Mouse (Mus musculus) limb, embryonic 13.5 days (tissue): ENCODE measurements around the gene Cd53. TPM values are rescaled to one million over a fixed set of nuclear protein-coding genes. Genes with fewer than 3 reads are reported as not detected.
A peak's percentile ranks its signal among the peaks of the same experiment; 100 is the strongest.

Source experiments
- ATAC-seq: fragments of 200-750 bp; cut with Nextera tagmentation; 2 replicates; pipeline ENCODE4 v1.8.0; 2017; ENCODE audit warnings: low read depth, moderate number of reproducible peaks, moderate TSS enrichment; ENCODE audit not compliant: low FRiP score
- H3K27ac ChIP-seq: fragments of 300-500 bp; sonication (generic); 2 replicates; pipeline ENCODE4 v1.5.1; 2015; ENCODE audit warnings: inconsistent platforms, mild to moderate bottlenecking, moderate library complexity
- H3K27me3 ChIP-seq: fragments of 300-500 bp; sonication (generic); 2 replicates; pipeline ENCODE4 v1.6.1; 2015; ENCODE audit warnings: mild to moderate bottlenecking, inconsistent platforms
- H3K36me3 ChIP-seq: fragments of 300-500 bp; sonication (generic); 2 replicates; pipeline ENCODE4 v1.6.1; 2015; ENCODE audit warnings: inconsistent platforms, mild to moderate bottlenecking, moderate library complexity
- H3K4me1 ChIP-seq: fragments of 300-500 bp; sonication (generic); 2 replicates; pipeline ENCODE4 v1.6.1; 2015; ENCODE audit warnings: inconsistent platforms
- H3K4me2 ChIP-seq: fragments of 300-500 bp; sonication (generic); replicated peaks from 2 replicates; pipeline ENCODE4 v1.6.1; 2015; ENCODE audit warnings: inconsistent platforms, mild to moderate bottlenecking, moderate library complexity
- H3K4me3 ChIP-seq: fragments of 300-500 bp; sonication (generic); 2 replicates; pipeline ENCODE4 v1.5.1; 2015; ENCODE audit warnings: moderate library complexity, mild to moderate bottlenecking, inconsistent platforms
- H3K9ac ChIP-seq: fragments of 300-500 bp; sonication (generic); 2 replicates; pipeline ENCODE4 v1.6.1; 2015; ENCODE audit warnings: mild to moderate bottlenecking, inconsistent platforms
- H3K9me3 ChIP-seq: fragments of 300-500 bp; sonication (generic); 2 replicates; pipeline ENCODE4 v1.6.1; 2016; ENCODE audit warnings: inconsistent platforms
- WGBS: fragments of 180-500 bp; shearing (Covaris S2); methylation state at CpG from one replicate; pipeline ENCODE4 v1.1.7; 2015; 5-methylcytosine and 5-hydroxymethylcytosine counted together
- polyA plus RNA-seq: library from polyadenylated mRNA; unstranded; fragments of >200 nt; fragmentation: Nextera tagmentation; extraction: Ambion mirVana; gene quantifications from 2 replicates; pipeline ENCODE4 v1.2.1, GENCODE M21; 2015

Cd53 gene
- polyA plus RNA-seq, result 7.0 and 7.4 TPM in 2 replicates

DNA sequence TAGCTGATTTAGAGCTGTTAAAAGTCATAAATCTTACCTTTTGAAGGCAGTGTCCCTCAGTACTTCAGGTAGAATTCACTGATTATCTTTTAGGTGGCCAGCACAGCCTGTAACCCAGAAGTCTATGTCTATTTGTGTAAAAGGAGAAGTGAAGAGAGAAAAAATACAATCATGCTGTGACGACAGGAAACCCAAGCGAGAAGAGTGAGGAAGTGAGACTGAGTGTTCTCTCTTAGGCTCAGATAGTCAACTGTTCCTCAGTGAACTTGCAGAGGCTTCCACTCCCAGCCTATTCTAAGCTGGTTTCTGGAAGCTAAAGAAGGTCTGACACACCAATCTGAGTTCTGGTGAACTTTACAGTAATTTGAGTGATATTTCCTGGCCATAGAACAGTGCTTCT, at the start of gene Cd53:
Gene Cd53 (minus strand): TSS at position 220 of the 400 bp plus-strand sequence.
- no peaks in the 10 kb centered on the region; the same call in 1 of the 2 replicates for H3K9me3 ChIP-seq
- no peaks in the 10 kb centered on the region for H3K27me3 ChIP-seq
- no peak within 1 kb of the TSS for H3K4me2 ChIP-seq
- H3K27ac ChIP-seq, result no peak within 1 kb of the TSS
- H3K36me3 ChIP-seq, result no peaks in the 10 kb centered on the region
- no peaks in the 10 kb centered on the region for H3K4me1 ChIP-seq
- H3K4me3 ChIP-seq, result no peak within 1 kb of the TSS
- no peak within 1 kb of the TSS for H3K9ac ChIP-seq
- 76% methylated on average over 2 of the region's 2 CpGs for WGBS
- ATAC-seq, result no peak

DNA sequence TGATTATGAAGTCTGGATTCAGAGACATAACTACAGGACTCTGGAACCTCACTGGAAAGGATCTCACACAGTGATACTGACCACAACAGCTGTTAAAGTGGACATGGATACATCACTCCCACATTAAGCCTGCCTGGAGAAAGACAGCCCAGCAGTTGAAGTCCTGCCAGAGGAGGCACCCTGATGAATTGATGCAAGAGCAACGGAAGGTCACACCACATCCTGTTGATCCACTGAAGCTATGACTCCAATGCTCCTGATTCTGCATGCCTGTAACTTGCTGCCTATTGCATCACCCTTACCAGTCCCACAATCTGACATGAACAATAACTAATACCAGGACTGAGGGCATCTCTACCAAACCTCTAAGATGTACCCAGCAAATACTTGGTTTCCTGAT, 42.2 kb upstream of the Cd53 start:
- Histone ChIP-seq H3K27me3 (no peaks in the 10 kb centered on the region), H3K4me3 (no peak overlapping the region), H3K9ac (no peak overlapping the region), H3K4me1 (no peaks in the 10 kb centered on the region), H3K27ac (no peak overlapping the region), H3K36me3 (no peaks in the 10 kb centered on the region), H3K9me3 (peaks cover 28% of the 10 kb centered on the region), H3K4me2 (no peak overlapping the region)
- ATAC-seq, result no peak
- 72% methylated on average over 1 of the region's 1 CpGs for WGBS

DNA sequence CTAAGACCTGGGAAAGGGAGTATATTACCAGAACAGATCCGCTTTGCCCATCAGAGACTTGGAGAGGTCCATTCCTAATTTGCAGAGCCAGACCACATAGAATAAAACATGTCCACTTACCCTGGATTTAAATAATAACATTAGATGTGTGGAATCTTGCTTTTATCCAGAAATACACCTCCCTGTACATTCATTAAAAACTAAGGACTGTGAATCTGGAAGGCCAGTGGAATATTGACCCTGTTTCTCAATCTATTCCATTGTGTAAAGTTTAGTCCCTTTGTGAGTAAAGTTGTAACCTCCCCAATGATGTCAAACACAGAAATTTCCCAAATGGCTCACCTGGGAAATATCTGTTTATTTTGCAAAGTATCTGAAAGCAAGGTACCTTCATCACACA, 36.2 kb upstream of the Cd53 start, which contains the start of gene Olfr266:
Gene Olfr266 (minus strand): TSS at position 101 of the 400 bp plus-strand sequence.
- Histone ChIP-seq H3K27ac (no peak within 1 kb of the TSS), H3K4me1 (no peaks in the 10 kb centered on the region), H3K36me3 (no peaks in the 10 kb centered on the region), H3K4me2 (no peak within 1 kb of the TSS), H3K9ac (no peak within 1 kb of the TSS), H3K27me3 (no peaks in the 10 kb centered on the region), H3K9me3 (no peaks in the 10 kb centered on the region), H3K4me3 (no peak within 1 kb of the TSS)
- no peak for ATAC-seq
- WGBS, result 83% methylated on average over 1 of the region's 1 CpGs

DNA sequence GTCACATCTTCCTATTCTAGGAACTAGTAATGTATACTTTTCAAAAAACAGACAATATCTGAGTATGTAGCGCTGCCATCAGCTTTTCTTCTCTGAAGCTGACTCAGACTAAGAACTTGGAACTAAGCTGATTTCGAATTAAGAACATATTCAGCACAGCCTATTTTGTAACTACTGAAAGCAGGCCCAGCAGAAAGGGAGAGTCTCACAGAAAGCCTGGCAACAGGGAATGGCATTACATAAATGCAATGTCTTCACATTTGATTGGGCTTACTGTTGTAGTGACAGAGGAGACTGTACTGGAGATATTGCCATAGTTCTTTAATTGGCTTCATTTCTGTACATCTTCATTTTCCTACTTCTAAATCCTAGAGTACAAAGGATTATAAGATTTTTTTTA, 27.7 kb upstream of the Cd53 start:
- ATAC-seq, result no peak
- WGBS, result 70% methylated on average over 2 of the region's 2 CpGs
- Histone ChIP-seq H3K36me3 (no peaks in the 10 kb centered on the region), H3K4me3 (no peak overlapping the region), H3K4me2 (no peak overlapping the region), H3K4me1 (no peaks in the 10 kb centered on the region), H3K9me3 (no peaks in the 10 kb centered on the region), H3K27me3 (no peaks in the 10 kb centered on the region), H3K27ac (no peak overlapping the region), H3K9ac (no peak overlapping the region)

DNA sequence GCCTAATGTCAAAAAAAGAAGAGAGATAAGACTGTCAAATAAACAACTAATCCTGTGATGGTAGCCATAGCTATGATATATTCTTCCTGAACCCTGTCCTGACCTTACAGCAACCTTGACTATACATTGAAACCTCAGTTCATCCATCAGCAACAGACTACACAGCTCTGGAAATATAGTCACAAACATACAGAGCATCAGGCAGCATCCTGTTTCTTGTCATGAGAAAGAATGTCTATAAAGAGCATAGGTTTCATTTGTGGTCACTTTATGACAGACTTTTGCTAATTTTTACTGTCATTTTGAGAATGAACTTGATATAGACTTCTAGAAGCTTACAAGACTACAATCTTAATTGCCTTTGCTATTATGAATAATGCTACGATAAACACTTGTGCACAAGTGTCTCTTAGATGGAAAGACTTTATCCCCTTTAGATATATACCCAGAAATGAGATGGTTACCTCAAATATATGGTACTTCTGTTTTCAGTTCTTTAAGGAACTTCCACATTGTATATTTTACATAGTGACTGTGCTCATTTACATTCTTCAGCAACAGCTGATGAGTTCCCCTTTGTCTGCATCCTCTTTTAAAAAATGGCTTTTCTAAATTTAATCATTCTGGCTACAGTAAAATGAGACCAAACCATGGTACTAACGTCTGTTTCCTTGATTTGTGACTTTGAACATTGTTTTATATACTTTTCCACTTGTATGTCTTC, 19.2 kb upstream of the Cd53 start:
- H3K4me3 ChIP-seq, result no peak overlapping the region
- ATAC-seq, result no peak
- 61% methylated on average over 2 of the region's 2 CpGs for WGBS
- H3K9me3 ChIP-seq, result 0 out of 2 replicates have a peak, but pooled peaks cover 4% of the 10 kb centered on the region
- no peak overlapping the region for H3K9ac ChIP-seq
- H3K4me2 ChIP-seq, result no peak overlapping the region
- H3K36me3 ChIP-seq, result no peaks in the 10 kb centered on the region
- H3K27ac ChIP-seq, result no peak overlapping the region
- no peaks in the 10 kb centered on the region for H3K27me3 ChIP-seq
- H3K4me1 ChIP-seq, result no peaks in the 10 kb centered on the region

DNA sequence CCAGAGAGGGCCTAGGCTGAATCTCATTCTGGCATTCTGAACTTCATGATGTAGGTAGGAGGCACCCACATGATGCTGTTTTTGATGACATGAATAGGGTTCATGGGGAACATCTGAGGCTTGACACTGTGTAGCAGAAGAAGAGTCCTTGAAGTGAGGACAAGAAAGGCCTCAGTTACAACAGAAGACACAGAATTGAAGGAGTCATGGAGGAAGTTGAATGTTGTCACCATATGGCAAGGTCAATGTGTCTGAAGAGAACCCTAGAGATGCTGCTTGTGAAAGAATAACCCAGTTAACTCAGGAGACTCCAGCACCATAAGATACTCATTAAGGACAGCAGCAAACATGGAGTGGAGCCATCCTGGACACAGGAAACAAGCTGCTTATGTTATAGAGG, 8.1 kb upstream of the Cd53 start:
- Histone ChIP-seq H3K4me2 (no peak overlapping the region), H3K27me3 (no peaks in the 10 kb centered on the region), H3K4me3 (no peak overlapping the region), H3K4me1 (no peaks in the 10 kb centered on the region), H3K27ac (no peak overlapping the region), H3K36me3 (no peaks in the 10 kb centered on the region), H3K9me3 (no peaks in the 10 kb centered on the region), H3K9ac (no peak overlapping the region)
- no peak for ATAC-seq

DNA sequence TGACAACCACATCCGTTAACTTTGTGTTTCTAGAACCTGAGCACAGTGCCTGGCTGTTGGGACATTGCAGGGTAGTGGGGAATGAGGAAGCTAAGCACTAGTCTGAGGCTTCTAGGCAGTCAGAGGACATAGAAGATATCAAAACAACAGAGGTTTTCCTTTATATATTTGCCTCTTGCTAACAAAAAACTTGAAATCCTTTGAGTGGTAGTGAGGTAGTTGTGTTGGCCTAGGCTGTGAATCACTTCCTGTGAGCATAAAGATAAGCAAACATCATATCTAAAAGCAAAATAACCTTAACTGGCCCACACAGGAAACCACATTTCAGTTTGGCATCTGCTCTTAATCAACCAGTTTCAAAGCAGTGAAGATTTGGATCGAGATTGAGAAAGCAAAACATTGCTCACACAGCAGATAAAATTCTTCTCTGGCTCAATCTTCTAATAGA, 1.5 kb downstream of the Cd53 start:
- WGBS, result 56% methylated on average over 2 of the region's 2 CpGs
- H3K27ac ChIP-seq, result no peak overlapping the region
- no peak for ATAC-seq

DNA sequence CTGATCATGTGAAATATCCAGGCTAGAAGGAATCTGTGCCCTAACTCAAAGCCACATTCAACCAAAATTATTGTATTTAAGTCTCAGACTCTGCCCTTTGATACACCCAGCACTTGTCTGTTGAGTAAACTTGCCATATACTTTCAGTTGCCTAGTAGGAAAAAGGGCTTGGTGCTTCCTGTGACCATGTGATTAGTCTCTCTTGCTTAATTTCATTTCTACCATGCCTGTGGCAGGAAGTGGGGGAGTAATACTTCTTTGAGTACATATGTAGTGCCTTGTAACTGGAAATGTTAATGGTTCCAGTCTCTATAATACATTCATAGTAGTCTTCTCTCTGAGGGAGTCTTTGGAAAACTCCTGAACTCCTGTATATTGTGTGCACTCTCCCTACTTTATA, 2.0 kb downstream of the Cd53 start:
- Histone ChIP-seq H3K27me3 (no peaks in the 10 kb centered on the region), H3K27ac (no peak overlapping the region), H3K4me3 (no peak overlapping the region), H3K4me2 (no peak overlapping the region), H3K9me3 (no peaks in the 10 kb centered on the region; the same call in 1 of the 2 replicates), H3K4me1 (no peaks in the 10 kb centered on the region), H3K9ac (no peak overlapping the region), H3K36me3 (no peaks in the 10 kb centered on the region)
- no peak for ATAC-seq

More for the DNA sequence above, 1.5 kb downstream of the Cd53 start:
- no peaks in the 10 kb centered on the region; the same call in 1 of the 2 replicates for H3K9me3 ChIP-seq
- no peak overlapping the region for H3K4me3 ChIP-seq
- no peak overlapping the region for H3K9ac ChIP-seq
- H3K4me1 ChIP-seq, result no peaks in the 10 kb centered on the region
- no peaks in the 10 kb centered on the region for H3K27me3 ChIP-seq
- H3K36me3 ChIP-seq, result no peaks in the 10 kb centered on the region
- H3K4me2 ChIP-seq, result no peak overlapping the region

DNA sequence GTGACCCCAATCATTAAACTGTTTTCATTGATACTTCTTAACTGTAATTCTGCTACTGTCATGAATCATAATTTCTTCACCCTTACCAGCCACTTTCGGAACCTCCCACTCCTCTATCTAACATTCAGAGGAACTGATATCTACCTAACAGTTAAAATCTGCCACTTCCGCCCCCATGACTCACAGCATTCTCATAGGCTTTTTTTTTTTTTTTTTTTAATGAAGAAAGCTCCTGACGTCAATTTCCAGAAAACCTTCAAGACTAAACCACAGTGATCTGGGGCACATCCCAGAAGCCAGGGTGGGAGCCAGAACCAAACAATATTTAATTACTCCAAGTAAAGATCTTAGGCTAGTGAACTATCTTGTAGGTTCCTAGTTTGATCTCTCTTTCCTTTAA, 4.8 kb downstream of the Cd53 start:
- ATAC-seq, result no peak
- no peaks in the 10 kb centered on the region for H3K27me3 ChIP-seq
- 77% methylated on average over 3 of the region's 3 CpGs for WGBS
- H3K9ac ChIP-seq, result no peak overlapping the region
- H3K4me1 ChIP-seq, result no peaks in the 10 kb centered on the region
- H3K4me3 ChIP-seq, result no peak overlapping the region
- no peak overlapping the region for H3K4me2 ChIP-seq
- H3K36me3 ChIP-seq, result no peaks in the 10 kb centered on the region
- H3K27ac ChIP-seq, result no peak overlapping the region
- no peaks in the 10 kb centered on the region; the same call in 1 of the 2 replicates for H3K9me3 ChIP-seq

DNA sequence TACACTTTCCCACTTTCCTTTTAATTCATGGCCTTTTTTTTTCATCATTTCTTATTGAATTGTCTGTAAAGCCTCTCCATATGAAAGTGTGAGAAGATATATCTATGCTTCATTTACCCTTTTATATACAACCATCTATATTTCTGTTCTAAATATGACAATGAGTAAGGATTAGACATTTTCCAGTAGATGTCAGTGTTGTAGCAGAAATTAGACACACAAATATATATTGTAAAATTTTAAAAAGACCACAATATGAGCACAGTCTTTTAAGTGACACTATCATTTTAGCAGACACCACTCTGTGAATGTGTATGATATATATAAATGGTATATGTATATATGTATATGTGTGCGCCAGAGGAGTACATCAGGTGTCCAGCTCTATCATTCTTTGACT, 18.1 kb downstream of the Cd53 start:
- WGBS, result 85% methylated on average over 1 of the region's 1 CpGs
- H3K9ac ChIP-seq, result no peak overlapping the region
- no peak for ATAC-seq
- H3K4me3 ChIP-seq, result no peak overlapping the region
- no peaks in the 10 kb centered on the region for H3K36me3 ChIP-seq
- no peaks in the 10 kb centered on the region for H3K9me3 ChIP-seq
- H3K4me1 ChIP-seq, result no peaks in the 10 kb centered on the region
- H3K27ac ChIP-seq, result no peak overlapping the region
- no peak overlapping the region for H3K4me2 ChIP-seq
- no peaks in the 10 kb centered on the region for H3K27me3 ChIP-seq

DNA sequence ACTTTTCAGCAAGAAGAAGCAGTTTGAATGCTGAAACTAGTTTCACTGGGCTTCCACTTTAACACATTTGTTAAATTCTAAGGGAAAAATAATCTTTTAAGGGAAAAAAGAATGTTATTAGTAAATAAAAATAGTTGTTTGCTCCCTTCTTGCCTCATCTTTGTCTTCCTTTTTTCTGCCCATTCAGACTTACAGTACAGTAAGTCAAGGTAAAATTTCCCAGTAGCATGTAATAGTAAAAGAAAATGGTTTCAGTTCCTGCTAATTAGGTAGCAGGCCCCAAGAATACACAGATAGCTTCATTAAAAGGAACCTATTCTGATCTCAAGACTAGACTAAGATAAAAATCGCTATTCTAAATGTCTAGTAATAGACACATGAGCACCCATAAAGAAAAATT, 34.1 kb downstream of the Cd53 start:
- no peaks in the 10 kb centered on the region for H3K4me1 ChIP-seq
- H3K4me2 ChIP-seq, result no peak overlapping the region
- no peaks in the 10 kb centered on the region for H3K36me3 ChIP-seq
- no peak overlapping the region for H3K27ac ChIP-seq
- 0 out of 2 replicates have a peak, but pooled peaks cover 4% of the 10 kb centered on the region for H3K9me3 ChIP-seq
- ATAC-seq, result no peak
- H3K27me3 ChIP-seq, result no peaks in the 10 kb centered on the region
- no peak overlapping the region for H3K9ac ChIP-seq
- no peak overlapping the region for H3K4me3 ChIP-seq
- 63% methylated on average over 1 of the region's 1 CpGs for WGBS

DNA sequence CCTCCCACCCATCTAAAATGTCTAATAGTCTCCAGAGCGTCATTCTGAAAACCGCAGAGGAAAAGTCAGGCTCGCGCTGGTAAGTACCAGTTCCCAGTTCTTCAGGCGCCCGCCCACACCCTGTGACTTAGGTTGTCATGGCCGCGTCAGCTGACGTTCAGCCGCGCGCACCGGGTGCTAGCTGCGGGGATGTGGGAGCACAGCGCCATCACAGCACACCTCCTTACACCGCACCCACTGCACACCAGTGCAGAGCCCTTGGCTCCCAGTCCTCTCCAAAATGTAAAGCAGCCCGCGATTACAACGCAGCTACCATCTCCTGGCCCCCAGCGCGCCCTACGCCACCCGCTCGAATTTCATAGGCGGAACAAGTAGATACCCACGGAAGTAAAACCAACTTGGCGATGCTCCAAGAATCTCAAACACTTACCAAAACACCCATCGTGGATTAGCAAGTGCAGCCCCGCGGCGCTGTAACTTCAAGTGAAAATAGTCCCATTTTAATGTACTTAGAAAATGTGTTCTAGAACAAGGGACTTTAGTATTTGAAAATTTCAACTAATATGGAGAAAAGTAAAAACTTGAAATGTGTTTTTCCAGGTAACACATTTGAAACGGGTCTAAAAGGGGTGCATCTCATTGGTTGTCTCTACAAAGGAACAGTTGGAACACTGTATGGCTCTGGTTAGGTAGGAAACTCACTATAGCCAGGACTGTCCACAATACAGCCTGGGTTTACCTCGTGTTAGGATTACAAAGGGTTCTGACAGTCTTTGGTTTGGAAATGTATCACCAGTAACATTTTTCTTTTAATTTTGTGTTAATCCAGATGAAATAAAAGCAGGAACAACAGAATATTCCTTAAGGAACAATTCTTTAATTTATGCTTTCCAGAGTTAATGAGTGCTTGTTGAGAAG, 67.7 kb downstream of the Cd53 start:
- peak overlapping the region; percentile 89 for H3K27ac ChIP-seq
- no peaks in the 10 kb centered on the region for H3K27me3 ChIP-seq
- 1% methylated on average over 33 of the region's 33 CpGs for WGBS
- H3K4me2 ChIP-seq, result peak overlapping the region; percentile 67
- H3K36me3 ChIP-seq, result 0 out of 2 replicates have a peak, but pooled peaks cover under 1% of the 10 kb centered on the region
- peak; percentile 93 for ATAC-seq
- peak overlapping the region; percentile 69 for H3K9ac ChIP-seq
- peak overlapping the region; percentile 62 for H3K4me3 ChIP-seq
- no peaks in the 10 kb centered on the region for H3K4me1 ChIP-seq
- peaks cover 4% of the 10 kb centered on the region for H3K9me3 ChIP-seq
